ENCODE assay signal across 15 mouse cellular contexts in genomic region chr9:117020216-117020615, GRCm38 (mm10).
"Had no signal": no experiment of that assay in that cellular context is flagged by ENCODE, and none has a peak within 500 bp of the region (broad histone marks: within the 10 kb centered on the region; RNA-seq: fewer than 3 reads in every experiment).

No protein-coding gene starts in this region.

- H3K4me3 ChIP-seq: neural tube, embryonic 15.5 days; stomach, embryonic 15.5 days had no signal

- H3K27me3 ChIP-seq: neural tube, embryonic 15.5 days; stomach, embryonic 15.5 days had no signal

- H3K27ac ChIP-seq: neural tube, embryonic 15.5 days; stomach, embryonic 15.5 days; stomach, postnatal 0 days had no signal

- H3K36me3 ChIP-seq: neural tube, embryonic 15.5 days; stomach, embryonic 15.5 days had no signal

- H3K4me2 ChIP-seq: neural tube, embryonic 15.5 days; stomach, embryonic 15.5 days had no signal

- H3K9me3 ChIP-seq: neural tube, embryonic 15.5 days; stomach, embryonic 15.5 days had no signal

- DNase-seq: retina, postnatal 1 day; right cerebral cortex, adult 18-20 months; right cerebral cortex, postnatal 14 days; right cerebral cortex, postnatal 25 days; right cerebral cortex, postnatal 4 days; spleen, adult 18-20 months; thymus, adult 18-20 months; thymus, adult 2 months; thymus, postnatal 14 days; thymus, postnatal 25 days; thymus, postnatal 36 days; thymus, postnatal 4 days had no signal

- H3K9ac ChIP-seq: neural tube, embryonic 15.5 days; stomach, embryonic 15.5 days had no signal
